Mouse (Mus musculus) heart, embryonic 14.5 days (tissue): ENCODE results near the gene Aunip. TPM values are rescaled to one million over a fixed set of nuclear protein-coding genes. Genes with fewer than 3 reads are reported as not detected.
A peak's percentile ranks its signal among the peaks of the same experiment; 100 is the strongest.

Experiments
- ATAC-seq: fragments of 200-750 bp; cut with Nextera tagmentation; 2 replicates; pipeline ENCODE4 v1.8.0; 2017; ENCODE audit warnings: low read depth, moderate TSS enrichment; ENCODE audit not compliant: insufficient number of reproducible peaks, insufficient read depth, low FRiP score
- H3K27ac ChIP-seq, 2 experiments: fragments of 200-500 bp in 1 of 2; fragments of 300-500 bp in 1 of 2; sonication (generic) in 1 of 2; replicated peaks in 1 of 2; 2 replicates each; pipeline ENCODE4 v1.5.1; 2012 to 2014; ENCODE audit warnings: low read depth in 2 of 2, low read length in 2 of 2, control low read depth in 1 of 2, mild to moderate bottlenecking in 1 of 2, mixed read lengths in 1 of 2; ENCODE audit not compliant: control insufficient read depth in 1 of 2, insufficient read depth in 1 of 2
- H3K27me3 ChIP-seq: fragments of 300-500 bp; sonication (generic); 2 replicates; pipeline ENCODE4 v1.6.1; 2014; ENCODE audit warnings: mild to moderate bottlenecking, low read length, control low read depth; ENCODE audit not compliant: control insufficient read depth, insufficient read depth
- H3K36me3 ChIP-seq: fragments of 300-500 bp; sonication (generic); 2 replicates; pipeline ENCODE4 v1.6.1; 2014; ENCODE audit warnings: mild to moderate bottlenecking, control low read depth, low read length, mixed read lengths; ENCODE audit not compliant: control insufficient read depth, insufficient read depth
- H3K4me1 ChIP-seq, 2 experiments: fragments of 200-500 bp in 1 of 2; fragments of 300-500 bp in 1 of 2; sonication (generic) in 1 of 2; 2 replicates each; pipeline ENCODE4 v1.6.1; 2012 to 2014; ENCODE audit warnings: low read length in 2 of 2, control low read depth in 1 of 2, mixed read lengths in 1 of 2; ENCODE audit not compliant: control insufficient read depth in 2 of 2, insufficient read depth in 2 of 2
- H3K4me2 ChIP-seq: fragments of 300-500 bp; sonication (generic); 2 replicates; pipeline ENCODE4 v1.6.1; 2014; ENCODE audit warnings: mild to moderate bottlenecking, low read length
- H3K4me3 ChIP-seq, 2 experiments: fragments of 200-500 bp in 1 of 2; fragments of 300-500 bp in 1 of 2; sonication (generic) in 1 of 2; 2 replicates each; pipeline ENCODE4 v1.5.1; 2012 to 2014; ENCODE audit warnings: low read length in 2 of 2, mild to moderate bottlenecking in 2 of 2, control low read depth in 1 of 2, low read depth in 1 of 2, moderate library complexity in 1 of 2; ENCODE audit not compliant: control insufficient read depth in 1 of 2, insufficient read depth in 1 of 2
- H3K9ac ChIP-seq: fragments of 300-500 bp; sonication (generic); 2 replicates; pipeline ENCODE4 v1.6.1; 2014; ENCODE audit warnings: mild to moderate bottlenecking, low read length
- H3K9me3 ChIP-seq: fragments of 300-500 bp; sonication (generic); 2 replicates; pipeline ENCODE4 v1.6.1; 2016; ENCODE audit warnings: low read length, control low read depth; ENCODE audit not compliant: control insufficient read depth
- WGBS: fragments of 180-500 bp; shearing (Covaris S2); extraction: QIAGEN DNeasy Blood & Tissue Kit; methylation state at CpG from one replicate; pipeline ENCODE4 v1.1.7; 2014; 5-methylcytosine and 5-hydroxymethylcytosine counted together
- polyA plus RNA-seq: library from polyadenylated mRNA; unstranded; fragments of >200 nt; fragmentation: Nextera tagmentation; extraction: Ambion mirVana; gene quantifications from 2 replicates; pipeline ENCODE4 v1.2.1, GENCODE M21; 2014

Aunip gene
- polyA plus RNA-seq, 1 experiment from 2014 or later: 3.2 TPM

- H3K9ac ChIP-seq: peak overlapping the region; percentile 82
- peak overlapping the region; percentile 91 to 98 for H3K4me3 ChIP-seq
- H3K4me1 ChIP-seq: peaks cover 3 to 8% of the 10 kb centered on the region in 2 experiments; a peak in 3 of 4 replicates
- H3K36me3 ChIP-seq: peaks cover 29% of the 10 kb centered on the region
- H3K27ac ChIP-seq: peak overlapping the region; percentile 88 to 91
- ATAC-seq: peak; percentile 83
- peak overlapping the region; percentile 99 for H3K4me2 ChIP-seq
- under 1% methylated on average over 60 of the region's 68 CpGs for WGBS
- no peaks in the 10 kb centered on the region for H3K27me3 ChIP-seq
- peaks cover 4% of the 10 kb centered on the region; the same call in 1 of the 2 replicates for H3K9me3 ChIP-seq
These were observed 42.1 kb upstream of the Aunip start for GRCm38 (mm10) chr4:134468578-134469266.

DNA sequence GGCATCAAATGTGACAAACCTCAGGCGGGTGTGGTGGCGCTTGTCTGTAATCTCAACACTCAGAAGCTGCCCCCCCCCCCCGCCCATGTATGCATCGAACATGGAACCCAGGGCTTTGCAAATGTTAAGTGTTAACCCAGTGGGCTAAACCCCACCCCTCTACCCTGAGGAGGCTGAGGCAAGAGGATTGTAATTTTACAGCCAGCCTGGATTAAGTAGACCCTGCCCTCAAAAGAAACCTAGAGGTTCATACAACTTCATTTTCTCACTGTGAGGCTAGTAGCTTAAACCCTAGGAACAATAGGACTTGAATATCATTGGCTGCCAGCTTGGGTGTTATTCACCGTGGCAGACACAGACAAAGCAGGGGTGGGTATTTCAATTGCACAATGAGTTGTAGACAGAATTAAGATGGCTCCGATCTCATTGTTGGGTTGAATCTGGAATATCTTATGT lies 41.4 kb upstream of the Aunip start:
- ATAC-seq: no peak
- Histone ChIP-seq H3K9ac (peak overlapping the region; percentile 82), H3K36me3 (peaks cover 36% of the 10 kb centered on the region), H3K27me3 (no peaks in the 10 kb centered on the region), H3K9me3 (peaks cover 4% of the 10 kb centered on the region; the same call in 1 of the 2 replicates), H3K4me3 (peak overlapping the region; percentile 91 to 98), H3K4me2 (peak overlapping the region; percentile 99), H3K27ac (peak overlapping the region; percentile 3 to 88; a peak in 2 of 4 replicates), H3K4me1 (peaks cover 3 to 8% of the 10 kb centered on the region in 2 experiments; a peak in 3 of 4 replicates)
- 16% methylated on average over 6 of the region's 6 CpGs for WGBS

GRCm38 (mm10) chr4:134469985-134470384 lies 40.8 kb upstream of the Aunip start:
- no peak for ATAC-seq
- H3K27me3 ChIP-seq: no peaks in the 10 kb centered on the region
- peaks cover 3 to 8% of the 10 kb centered on the region in 2 experiments; a peak in 3 of 4 replicates for H3K4me1 ChIP-seq
- H3K4me2 ChIP-seq: peak overlapping the region; percentile 99
- H3K9me3 ChIP-seq: peaks cover 4% of the 10 kb centered on the region; the same call in 1 of the 2 replicates
- H3K27ac ChIP-seq: no peak overlapping the region
- WGBS: 85% methylated on average over 3 of the region's 3 CpGs
- peaks cover 42% of the 10 kb centered on the region for H3K36me3 ChIP-seq
- peak overlapping the region in 1 of 2 experiments; percentile 91; a peak in 2 of 4 replicates for H3K4me3 ChIP-seq
- H3K9ac ChIP-seq: peak overlapping the region; percentile 82

GRCm38 (mm10) chr4:134471469-134471868 lies 39.3 kb upstream of the Aunip start:
- H3K4me2 ChIP-seq: no peak overlapping the region
- H3K4me3 ChIP-seq: no peak overlapping the region
- ATAC-seq: no peak
- no peak overlapping the region for H3K27ac ChIP-seq
- H3K9ac ChIP-seq: no peak overlapping the region
- peaks cover 55% of the 10 kb centered on the region for H3K36me3 ChIP-seq
- H3K27me3 ChIP-seq: no peaks in the 10 kb centered on the region
- H3K9me3 ChIP-seq: peaks cover 4% of the 10 kb centered on the region; the same call in 1 of the 2 replicates
- peaks cover 3 to 8% of the 10 kb centered on the region in 2 experiments; a peak in 3 of 4 replicates for H3K4me1 ChIP-seq

DNA sequence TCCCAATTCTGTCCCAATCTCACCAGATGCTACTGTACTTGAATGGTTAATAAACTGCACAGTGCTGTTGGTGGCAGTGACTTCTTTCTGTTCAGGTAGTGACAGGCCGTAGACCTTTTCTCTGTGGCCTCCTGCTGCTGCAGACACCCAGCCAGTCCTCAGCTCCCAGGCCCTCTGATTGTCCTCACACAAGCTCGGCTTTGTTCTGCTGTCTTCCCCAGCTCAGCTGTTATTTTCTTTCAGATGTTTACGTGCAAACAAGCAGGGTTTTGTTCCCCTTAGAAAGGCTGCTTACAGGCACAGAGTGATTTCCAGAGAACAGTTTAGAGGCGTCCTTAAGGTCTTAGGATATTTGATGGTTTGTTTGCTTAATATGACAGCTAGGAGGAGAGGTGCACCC lies 37.0 kb upstream of the Aunip start:
- no peaks in the 10 kb centered on the region for H3K27me3 ChIP-seq
- H3K9me3 ChIP-seq: peaks cover 4% of the 10 kb centered on the region; the same call in 1 of the 2 replicates
- H3K4me2 ChIP-seq: no peak overlapping the region
- no peak overlapping the region for H3K4me3 ChIP-seq
- peaks cover 61% of the 10 kb centered on the region for H3K36me3 ChIP-seq
- H3K27ac ChIP-seq: no peak overlapping the region
- no peak for ATAC-seq
- no peak overlapping the region for H3K9ac ChIP-seq
- H3K4me1 ChIP-seq: no peaks in the 10 kb centered on the region; a peak in 1 of 4 replicates
- 93% methylated on average over 4 of the region's 4 CpGs for WGBS

DNA sequence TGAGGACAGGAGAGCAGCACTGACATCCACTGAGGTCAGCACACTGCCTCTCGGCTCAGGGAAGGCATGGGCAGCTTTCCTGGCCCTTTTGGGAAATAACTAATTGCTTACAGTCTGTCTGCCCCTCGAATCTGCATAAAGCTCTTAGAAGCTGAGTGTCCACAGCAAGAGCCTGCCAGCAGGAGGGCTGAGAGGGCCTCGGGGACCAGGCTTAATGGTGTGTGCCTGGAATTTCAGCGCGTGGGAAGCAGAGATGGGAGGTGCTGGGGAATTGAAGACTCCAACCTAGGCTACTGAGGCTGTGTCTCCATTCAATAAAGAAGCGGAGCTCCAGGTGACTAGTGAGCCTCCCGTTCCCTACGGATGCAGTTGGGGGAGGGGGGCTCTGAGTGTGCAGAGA lies 36.6 kb upstream of the Aunip start:
- Histone ChIP-seq H3K36me3 (peaks cover 61% of the 10 kb centered on the region), H3K27me3 (no peaks in the 10 kb centered on the region), H3K4me1 (no peaks in the 10 kb centered on the region; a peak in 1 of 4 replicates), H3K9ac (no peak overlapping the region), H3K27ac (no peak overlapping the region), H3K9me3 (peaks cover 4% of the 10 kb centered on the region; the same call in 1 of the 2 replicates), H3K4me2 (no peak overlapping the region), H3K4me3 (no peak overlapping the region)
- no peak for ATAC-seq
- 75% methylated on average over 8 of the region's 8 CpGs for WGBS

- no peak overlapping the region for H3K9ac ChIP-seq
- ATAC-seq: no peak
- H3K9me3 ChIP-seq: no peaks in the 10 kb centered on the region
- no peak overlapping the region for H3K4me3 ChIP-seq
- H3K27ac ChIP-seq: no peak overlapping the region
- H3K4me1 ChIP-seq: no peaks in the 10 kb centered on the region
- H3K27me3 ChIP-seq: no peaks in the 10 kb centered on the region
- peaks cover 47% of the 10 kb centered on the region for H3K36me3 ChIP-seq
- WGBS: 88% methylated on average over 8 of the region's 8 CpGs
- no peak overlapping the region for H3K4me2 ChIP-seq
These were observed 33.9 kb upstream of the Aunip start for GRCm38 (mm10) chr4:134476899-134477298.
